Mouse (Mus musculus): ENCODE results near the gene Zbed4. TPM values are rescaled to one million over a fixed set of nuclear protein-coding genes. Genes with fewer than 3 reads are reported as not detected.

The Zbed4 gene
- total and polyA plus RNA-seq, 2 experiments from 2014 or later = 4.5 to 20.7 TPM

- Histone ChIP-seq H3K27me3 (ENCODE audit: insufficient read depth, low read length) (no peaks in the 10 kb centered on the region), H3K9ac (replicated peaks; ENCODE audit: low read length, poor library complexity, severe bottlenecking) (no peak overlapping the region), H3K27ac (ENCODE audit: low read depth, low read length) (no peak overlapping the region), H3K4me3 (ENCODE audit: low read depth, low read length) (no peak overlapping the region), H3K4me2 (ENCODE audit: low read depth, low read length, poor library complexity, severe bottlenecking) (no peak overlapping the region), H3K9me3 (ENCODE audit: low read length) (no peaks in the 10 kb centered on the region), H3K4me1 (ENCODE audit: insufficient read depth, low read length) (no peaks in the 10 kb centered on the region), H3K36me3 (ENCODE audit: insufficient read depth, low read length) (peaks cover 68% of the 10 kb centered on the region)
- no peak for ATAC-seq (ENCODE audit: low FRiP score)
- no peak for TF ChIP-seq CTCF (IDR thresholded peaks at IDR 0.05)
- no peak for DNase-seq (ENCODE audit: low spot score)
- WGBS = 74% methylated on average over 13 of the region's 13 CpGs
Observed at GRCm38 (mm10) chr15:88708657-88709511, 42.6 kb upstream of the Zbed4 start.

- peaks cover 64% of the 10 kb centered on the region for H3K36me3 ChIP-seq (ENCODE audit: insufficient read depth, low read length)
- no peak overlapping the region for H3K9ac ChIP-seq (replicated peaks; ENCODE audit: low read length, poor library complexity, severe bottlenecking)
- ATAC-seq (ENCODE audit: low FRiP score) (no peak), DNase-seq (ENCODE audit: low spot score) (no peak)
- no peak overlapping the region for H3K4me3 ChIP-seq (ENCODE audit: low read depth, low read length)
- H3K4me2 ChIP-seq (ENCODE audit: low read depth, low read length, poor library complexity, severe bottlenecking) = no peak overlapping the region
- WGBS = 95% methylated on average over 5 of the region's 5 CpGs
- no peak overlapping the region for H3K27ac ChIP-seq (ENCODE audit: low read depth, low read length)
- no peaks in the 10 kb centered on the region for H3K27me3 ChIP-seq (ENCODE audit: insufficient read depth, low read length)
- no peaks in the 10 kb centered on the region for H3K4me1 ChIP-seq (ENCODE audit: insufficient read depth, low read length)
- TF ChIP-seq CTCF (IDR thresholded peaks at IDR 0.05) = no peak
- no peaks in the 10 kb centered on the region for H3K9me3 ChIP-seq (ENCODE audit: low read length)
Observed at GRCm38 (mm10) chr15:88709878-88710277, 41.6 kb upstream of the Zbed4 start.

- ATAC-seq (ENCODE audit: low FRiP score) = no peak
- WGBS = 95% methylated on average over 15 of the region's 15 CpGs
- H3K4me1 ChIP-seq (ENCODE audit: insufficient read depth, low read length) = no peaks in the 10 kb centered on the region
Observed at GRCm38 (mm10) chr15:88712501-88712900, 39.0 kb upstream of the Zbed4 start.

GRCm38 (mm10) chr15:88714021-88714589 lies 37.4 kb upstream of the Zbed4 start:
- no peaks in the 10 kb centered on the region for H3K9me3 ChIP-seq (ENCODE audit: low read length)
- DNase-seq (ENCODE audit: low spot score) (no peak), ATAC-seq (ENCODE audit: low FRiP score) (no peak)
- peaks cover 66% of the 10 kb centered on the region for H3K36me3 ChIP-seq (ENCODE audit: insufficient read depth, low read length)
- H3K4me1 ChIP-seq (ENCODE audit: insufficient read depth, low read length) = no peaks in the 10 kb centered on the region
- TF ChIP-seq CTCF (IDR thresholded peaks at IDR 0.05) = no peak
- WGBS = 79% methylated on average over 6 of the region's 6 CpGs
- no peak overlapping the region for H3K4me3 ChIP-seq (ENCODE audit: low read depth, low read length)
- no peak overlapping the region for H3K4me2 ChIP-seq (ENCODE audit: low read depth, low read length, poor library complexity, severe bottlenecking)
- no peak overlapping the region for H3K27ac ChIP-seq (ENCODE audit: low read depth, low read length)
- no peak overlapping the region for H3K9ac ChIP-seq (replicated peaks; ENCODE audit: low read length, poor library complexity, severe bottlenecking)
- H3K27me3 ChIP-seq (ENCODE audit: insufficient read depth, low read length) = no peaks in the 10 kb centered on the region

More at GRCm38 (mm10) chr15:88712501-88712900, 39.0 kb upstream of the Zbed4 start:
- H3K4me3 ChIP-seq (ENCODE audit: low read depth, low read length) = no peak overlapping the region
- H3K36me3 ChIP-seq (ENCODE audit: insufficient read depth, low read length) = peaks cover 68% of the 10 kb centered on the region
- no peak overlapping the region for H3K27ac ChIP-seq (ENCODE audit: low read depth, low read length)
- no peaks in the 10 kb centered on the region for H3K27me3 ChIP-seq (ENCODE audit: insufficient read depth, low read length)
- no peak for DNase-seq (ENCODE audit: low spot score)
- H3K4me2 ChIP-seq (ENCODE audit: low read depth, low read length, poor library complexity, severe bottlenecking) = no peak overlapping the region
- no peak for TF ChIP-seq CTCF (IDR thresholded peaks at IDR 0.05)
- no peak overlapping the region for H3K9ac ChIP-seq (replicated peaks; ENCODE audit: low read length, poor library complexity, severe bottlenecking)
- no peaks in the 10 kb centered on the region for H3K9me3 ChIP-seq (ENCODE audit: low read length)

- Histone ChIP-seq H3K4me3 (ENCODE audit: low read depth, low read length) (no peak overlapping the region), H3K36me3 (ENCODE audit: insufficient read depth, low read length) (peaks cover 57% of the 10 kb centered on the region), H3K4me1 (ENCODE audit: insufficient read depth, low read length) (no peaks in the 10 kb centered on the region), H3K4me2 (ENCODE audit: low read depth, low read length, poor library complexity, severe bottlenecking) (no peak overlapping the region), H3K9me3 (ENCODE audit: low read length) (no peaks in the 10 kb centered on the region), H3K27me3 (ENCODE audit: insufficient read depth, low read length) (no peaks in the 10 kb centered on the region), H3K9ac (replicated peaks; ENCODE audit: low read length, poor library complexity, severe bottlenecking) (no peak overlapping the region), H3K27ac (ENCODE audit: low read depth, low read length) (no peak overlapping the region)
- DNase-seq (ENCODE audit: low spot score) = peak; percentile 49
- no peak for ATAC-seq (ENCODE audit: low FRiP score)
- peak; percentile 74 for TF ChIP-seq CTCF (IDR thresholded peaks at IDR 0.05)
Observed at GRCm38 (mm10) chr15:88716350-88716749, 35.1 kb upstream of the Zbed4 start.

GRCm38 (mm10) chr15:88717239-88717638 lies 34.2 kb upstream of the Zbed4 start:
- Histone ChIP-seq H3K9ac (replicated peaks; ENCODE audit: low read length, poor library complexity, severe bottlenecking) (no peak overlapping the region), H3K4me2 (ENCODE audit: low read depth, low read length, poor library complexity, severe bottlenecking) (no peak overlapping the region), H3K36me3 (ENCODE audit: insufficient read depth, low read length) (peaks cover 48% of the 10 kb centered on the region), H3K9me3 (ENCODE audit: low read length) (no peaks in the 10 kb centered on the region), H3K4me1 (ENCODE audit: insufficient read depth, low read length) (no peaks in the 10 kb centered on the region), H3K4me3 (ENCODE audit: low read depth, low read length) (no peak overlapping the region), H3K27ac (ENCODE audit: low read depth, low read length) (no peak overlapping the region), H3K27me3 (ENCODE audit: insufficient read depth, low read length) (no peaks in the 10 kb centered on the region)
- WGBS = 52% methylated on average over 9 of the region's 9 CpGs
- DNase-seq (ENCODE audit: low spot score) (peak; percentile 35), ATAC-seq (ENCODE audit: low FRiP score) (no peak)
- TF ChIP-seq CTCF (IDR thresholded peaks at IDR 0.05) = no peak

Data from midbrain, postnatal 0 days (tissue).